Mouse (Mus musculus) kidney, postnatal 36 days (tissue): ENCODE data around the gene Gpc6.
A peak's percentile ranks its signal among the peaks of the same experiment; 100 is the strongest.
"Not testable (repeated sequence)": the region's sequence is repeated elsewhere in the genome, so short reads cannot be mapped to it uniquely, and the experiment has no call there.

Source experiments
- DNase-seq, 2 experiments: peaks; one replicate each; pipeline ENCODE4 v3.0.0; 2021 to 2022; ENCODE audit warnings: mixed read lengths in 2 of 2

Gene Gpc6

GRCm38 (mm10) chr14:117383188-117383587 lies 458.1 kb downstream of the Gpc6 start:
- DNase-seq: no peak

- peak; percentile 18 to 36 for DNase-seq
Observed at GRCm38 (mm10) chr14:117384096-117384770, 459.1 kb downstream of the Gpc6 start.

GRCm38 (mm10) chr14:117385731-117386270 lies 460.7 kb downstream of the Gpc6 start:
- no peak for DNase-seq

GRCm38 (mm10) chr14:117390794-117391320 lies 465.7 kb downstream of the Gpc6 start:
- DNase-seq: no peak

- DNase-seq: no peak
Observed at GRCm38 (mm10) chr14:117391412-117391811, 466.3 kb downstream of the Gpc6 start.

GRCm38 (mm10) chr14:117397165-117397564 lies 472.1 kb downstream of the Gpc6 start:
- DNase-seq: no peak

GRCm38 (mm10) chr14:117407824-117408524 lies 482.9 kb downstream of the Gpc6 start:
- peak; percentile 7 to 34 for DNase-seq

GRCm38 (mm10) chr14:117408525-117408835 lies 483.4 kb downstream of the Gpc6 start:
- no peak for DNase-seq

- no peak for DNase-seq
Observed at GRCm38 (mm10) chr14:117409778-117410177, 484.7 kb downstream of the Gpc6 start.

- no peak for DNase-seq
Observed at GRCm38 (mm10) chr14:117410511-117410910, 485.4 kb downstream of the Gpc6 start.

GRCm38 (mm10) chr14:117415045-117415444 lies 489.9 kb downstream of the Gpc6 start:
- no peak for DNase-seq

GRCm38 (mm10) chr14:117419561-117420218 lies 494.6 kb downstream of the Gpc6 start:
- DNase-seq: no peak

- no peak for DNase-seq
Observed at GRCm38 (mm10) chr14:117421170-117421569, 496.1 kb downstream of the Gpc6 start.

GRCm38 (mm10) chr14:117426116-117426515 lies 501.0 kb downstream of the Gpc6 start:
- DNase-seq: no peak

- DNase-seq: no peak
Observed at GRCm38 (mm10) chr14:117427776-117428175, 502.7 kb downstream of the Gpc6 start.

GRCm38 (mm10) chr14:117435739-117436138 lies 510.6 kb downstream of the Gpc6 start:
- no peak for DNase-seq

GRCm38 (mm10) chr14:117446675-117447231 lies 521.6 kb downstream of the Gpc6 start:
- DNase-seq: not testable (repeated sequence)

GRCm38 (mm10) chr14:117451391-117451991 lies 526.4 kb downstream of the Gpc6 start:
- no peak for DNase-seq

- no peak for DNase-seq
Observed at GRCm38 (mm10) chr14:117452150-117452549, 527.0 kb downstream of the Gpc6 start.

GRCm38 (mm10) chr14:117473378-117473777 lies 548.3 kb downstream of the Gpc6 start:
- DNase-seq: peak; percentile 30

- no peak for DNase-seq
Observed at GRCm38 (mm10) chr14:117478879-117479278, 553.8 kb downstream of the Gpc6 start.

- no peak for DNase-seq
Observed at GRCm38 (mm10) chr14:117487161-117487754, 562.1 kb downstream of the Gpc6 start.
